Comparison of ENCODE assay signal across 17 mouse cellular contexts in genomic region chr8:128675848-128676629, GRCm38 (mm10).
"Had no signal": no experiment of that assay in that cellular context is flagged by ENCODE, and none has a peak within 500 bp of the region (broad histone marks: within the 10 kb centered on the region; RNA-seq: fewer than 3 reads in every experiment).

No protein-coding gene starts in this region.

- H3K4me1 ChIP-seq: midbrain, embryonic 10.5 days; midbrain, embryonic 12.5 days; neural tube, embryonic 13.5 days; neural tube, embryonic 15.5 days had no signal

- H3K4me3 ChIP-seq: midbrain, embryonic 10.5 days; midbrain, embryonic 12.5 days; myocyte; neural tube, embryonic 13.5 days; neural tube, embryonic 15.5 days; stomach, embryonic 15.5 days had no signal

- H3K27me3 ChIP-seq: midbrain, embryonic 12.5 days; neural tube, embryonic 13.5 days; neural tube, embryonic 15.5 days; stomach, embryonic 15.5 days had no signal

- H3K27ac ChIP-seq: midbrain, embryonic 10.5 days; midbrain, embryonic 12.5 days; neural tube, embryonic 13.5 days; neural tube, embryonic 15.5 days; stomach, embryonic 15.5 days; stomach, postnatal 0 days had no signal

- H3K36me3 ChIP-seq: midbrain, embryonic 10.5 days; midbrain, embryonic 12.5 days; neural tube, embryonic 13.5 days; neural tube, embryonic 15.5 days; stomach, embryonic 15.5 days had no signal

- H3K9ac ChIP-seq: lung, embryonic 14.5 days; midbrain, embryonic 12.5 days; neural tube, embryonic 13.5 days; neural tube, embryonic 15.5 days; stomach, embryonic 15.5 days had no signal

- H3K4me2 ChIP-seq: lung, embryonic 14.5 days; midbrain, embryonic 12.5 days; neural tube, embryonic 13.5 days; neural tube, embryonic 15.5 days; stomach, embryonic 15.5 days had no signal

- ATAC-seq: midbrain, embryonic 16.5 days had no signal

- DNase-seq: lung, adult 18-20 months; lung, embryonic 14.5 days; lung, postnatal 10 days; lung, postnatal 4 days; midbrain, embryonic 14.5 days; right cerebral cortex, postnatal 14 days; thymus, adult 2 months; thymus, postnatal 25 days; thymus, postnatal 4 days had no signal

- H3K9me3 ChIP-seq: midbrain, embryonic 10.5 days; midbrain, embryonic 12.5 days; neural tube, embryonic 13.5 days; neural tube, embryonic 15.5 days; stomach, embryonic 15.5 days had no signal
